Mouse (Mus musculus) right cerebral cortex, postnatal 14 days (tissue): Measurements from ENCODE around the gene Nudt9.

Experiments used
- DNase-seq: peaks from one replicate; pipeline ENCODE4 v3.0.0; 2022

Gene Nudt9

GRCm38 (mm10) chr5:104085366-104085765, 39.3 kb downstream of the Nudt9 start:
- DNase-seq: no peak

- no peak for DNase-seq
These were observed 43.6 kb downstream of the Nudt9 start for GRCm38 (mm10) chr5:104089751-104090150.

GRCm38 (mm10) chr5:104095416-104096077, 49.4 kb downstream of the Nudt9 start:
- no peak for DNase-seq

- DNase-seq: no peak
These were observed 50.2 kb downstream of the Nudt9 start for GRCm38 (mm10) chr5:104096078-104096938.

GRCm38 (mm10) chr5:104101678-104102531, 55.8 kb downstream of the Nudt9 start:
- no peak for DNase-seq

GRCm38 (mm10) chr5:104103171-104103570, 57.1 kb downstream of the Nudt9 start:
- DNase-seq: no peak

- no peak for DNase-seq
These were observed 58.0 kb downstream of the Nudt9 start for GRCm38 (mm10) chr5:104104111-104104510.

- no peak for DNase-seq
These were observed 62.2 kb downstream of the Nudt9 start for GRCm38 (mm10) chr5:104108127-104108875.

GRCm38 (mm10) chr5:104108879-104109369, 62.8 kb downstream of the Nudt9 start:
- peak; percentile 63 for DNase-seq

GRCm38 (mm10) chr5:104109516-104109915, 63.4 kb downstream of the Nudt9 start:
- no peak for DNase-seq

- peak; percentile 34 for DNase-seq
These were observed 64.2 kb downstream of the Nudt9 start for GRCm38 (mm10) chr5:104110171-104110920.

- no peak for DNase-seq
These were observed 65.9 kb downstream of the Nudt9 start for GRCm38 (mm10) chr5:104112016-104112415.

GRCm38 (mm10) chr5:104112511-104112910, 66.4 kb downstream of the Nudt9 start:
- DNase-seq: no peak

- DNase-seq: peak; percentile 47
These were observed 67.5 kb downstream of the Nudt9 start, which contains the start of gene Sparcl1 for GRCm38 (mm10) chr5:104113491-104114172. TSS of gene Sparcl1 (minus strand) at chr5:104113733.
